Mouse (Mus musculus): ENCODE measurements around the gene Cd6.

GRCm38 (mm10) chr19:10749295-10749694 is 80.6 kb downstream of the Cd6 start:
- TF ChIP-seq CTCF (IDR thresholded peaks at IDR 0.05; ENCODE audit: low read depth) (no peak), EP300 (optimal IDR thresholded peaks at IDR 0.05) (no peak)
